Mouse (Mus musculus) adrenal gland (tissue): ENCODE data around the gene Pear1.
"Not testable (repeated sequence)": the region's sequence is repeated elsewhere in the genome, so short reads cannot be mapped to it uniquely, and the experiment has no call there.

Experiments used
- intact Hi-C: fragments of 180-260 bp; cut with DNase I; formaldehyde crosslinking; loops from one replicate; pipeline ENCODE4 v1.15.1; 2025
- long read RNA-seq, 2 experiments: library from polyadenylated mRNA; unstranded; transcript quantifications; one replicate each; pipeline ENCODE4 v2.0.0; 2020; ENCODE audit warnings: borderline replicate concordance in 1 of 2; ENCODE audit not compliant: insufficient replicate concordance in 1 of 2

Pear1 gene
- long read RNA-seq, experiment 1, full-length matches to known transcripts: 1 of 10 reads
- long read RNA-seq, experiment 1, partial matches to known transcripts: 5 of 10 reads
- long read RNA-seq, experiment 1, other reads (novel, unspliced or antisense): 4 of 10 reads
- long read RNA-seq, experiment 2, partial matches to known transcripts: 1 of 2 reads
- long read RNA-seq, experiment 2, other reads (novel, unspliced or antisense): 1 of 2 reads

DNA sequence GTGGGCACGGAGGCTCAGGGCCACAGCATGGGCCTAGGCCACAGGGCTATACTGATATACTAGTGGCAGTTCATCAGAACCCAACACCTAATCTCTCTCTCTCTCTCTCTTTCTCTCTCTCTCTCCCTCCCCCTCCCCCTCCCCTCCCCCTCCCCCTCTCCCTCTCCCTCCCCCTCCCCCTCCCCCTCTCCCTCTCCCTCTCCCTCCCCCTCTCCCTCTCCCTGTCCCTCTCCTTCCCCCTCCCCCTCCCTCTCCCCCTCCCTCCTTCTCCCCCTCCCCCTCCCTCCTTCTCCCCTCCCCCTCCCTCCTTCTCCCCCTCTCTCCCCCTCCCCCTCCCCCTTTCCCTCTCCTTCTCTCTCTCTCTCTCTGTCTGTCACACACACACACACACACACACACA, at the start of gene Pear1:
Gene Pear1, minus strand, starts transcription at position 101 of the 400 bp plus-strand sequence.
- intact Hi-C loops: not testable (repeated sequence)

DNA sequence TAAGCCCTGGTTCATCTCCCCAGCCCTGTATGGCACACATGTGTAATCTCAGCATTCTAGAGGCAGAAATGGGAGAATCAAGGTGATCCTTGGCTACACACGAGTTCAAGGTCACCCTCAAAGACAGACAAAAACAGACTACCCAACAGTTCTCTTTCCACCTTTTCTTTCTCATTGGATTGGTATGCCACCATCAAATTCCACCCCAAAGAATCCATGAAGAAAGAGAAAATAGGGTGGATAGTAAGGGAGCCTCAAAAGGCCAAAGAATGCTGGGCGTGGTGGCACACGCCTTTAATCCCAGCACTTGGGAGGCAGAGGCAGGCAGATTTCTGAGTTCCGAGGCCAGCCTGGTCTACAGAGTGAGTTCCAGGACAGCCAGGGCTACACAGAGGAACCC, 40.0 kb upstream of the Pear1 start:
- intact Hi-C loops: not testable (repeated sequence)

DNA sequence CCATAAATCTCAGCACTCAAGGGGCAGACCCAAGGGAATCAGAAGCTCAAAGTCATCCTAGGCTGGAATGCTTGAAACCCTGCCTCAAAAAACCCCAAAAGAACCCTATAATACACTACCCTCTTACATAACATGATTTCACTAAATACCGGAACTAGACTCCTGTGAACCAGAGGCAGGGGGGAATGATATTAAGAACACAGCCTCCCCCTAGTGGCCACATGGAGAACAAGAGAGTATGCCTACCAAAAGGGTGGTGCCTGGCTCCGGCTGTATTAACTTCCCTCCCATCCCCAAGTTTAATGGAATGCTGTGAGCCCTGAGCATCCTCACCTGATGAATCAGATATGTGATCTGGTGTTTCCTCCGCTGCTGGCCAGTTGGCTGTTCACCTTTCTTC, 35.7 kb upstream of the Pear1 start:
- intact Hi-C loops: no loop called here

DNA sequence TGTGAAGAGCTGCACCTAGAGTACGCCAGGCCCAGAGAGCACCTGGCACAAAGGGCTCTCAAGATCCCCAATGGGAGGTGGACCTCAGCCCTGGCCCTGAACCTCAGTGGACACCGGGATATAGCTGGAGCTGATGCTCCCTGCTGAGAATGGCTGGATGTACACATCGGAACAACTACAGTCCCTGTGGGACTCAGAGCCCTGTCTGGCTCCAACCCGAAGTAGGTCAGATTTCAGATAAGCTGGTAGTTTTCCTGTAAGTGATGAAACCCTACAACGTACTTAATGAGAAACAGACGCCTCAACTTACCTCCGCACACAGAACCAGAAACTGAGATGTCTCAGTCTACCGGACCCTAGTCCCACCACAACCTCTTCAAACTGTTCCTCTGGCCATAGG, 33.6 kb upstream of the Pear1 start:
- intact Hi-C loops: no loop called here

DNA sequence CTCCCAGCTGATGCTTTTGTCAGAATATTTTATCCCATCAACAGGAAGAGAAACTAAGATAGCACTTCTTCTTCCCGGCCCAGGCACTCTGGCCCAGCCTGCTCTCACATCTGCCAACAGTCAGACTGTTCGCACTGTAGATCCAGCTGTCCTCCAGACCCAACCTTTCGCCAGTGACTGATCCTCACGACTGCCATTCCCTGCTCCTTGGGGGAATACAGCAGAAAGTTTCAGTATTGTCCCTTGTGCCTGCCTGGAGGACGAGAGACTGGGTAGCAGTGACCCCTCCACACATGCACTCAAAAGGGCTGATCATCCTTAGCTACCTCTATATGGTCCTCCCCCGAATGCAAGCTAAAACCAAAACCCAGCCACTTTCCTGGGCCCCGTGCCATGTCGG, 31.8 kb upstream of the Pear1 start:
- intact Hi-C loops: no loop called here

DNA sequence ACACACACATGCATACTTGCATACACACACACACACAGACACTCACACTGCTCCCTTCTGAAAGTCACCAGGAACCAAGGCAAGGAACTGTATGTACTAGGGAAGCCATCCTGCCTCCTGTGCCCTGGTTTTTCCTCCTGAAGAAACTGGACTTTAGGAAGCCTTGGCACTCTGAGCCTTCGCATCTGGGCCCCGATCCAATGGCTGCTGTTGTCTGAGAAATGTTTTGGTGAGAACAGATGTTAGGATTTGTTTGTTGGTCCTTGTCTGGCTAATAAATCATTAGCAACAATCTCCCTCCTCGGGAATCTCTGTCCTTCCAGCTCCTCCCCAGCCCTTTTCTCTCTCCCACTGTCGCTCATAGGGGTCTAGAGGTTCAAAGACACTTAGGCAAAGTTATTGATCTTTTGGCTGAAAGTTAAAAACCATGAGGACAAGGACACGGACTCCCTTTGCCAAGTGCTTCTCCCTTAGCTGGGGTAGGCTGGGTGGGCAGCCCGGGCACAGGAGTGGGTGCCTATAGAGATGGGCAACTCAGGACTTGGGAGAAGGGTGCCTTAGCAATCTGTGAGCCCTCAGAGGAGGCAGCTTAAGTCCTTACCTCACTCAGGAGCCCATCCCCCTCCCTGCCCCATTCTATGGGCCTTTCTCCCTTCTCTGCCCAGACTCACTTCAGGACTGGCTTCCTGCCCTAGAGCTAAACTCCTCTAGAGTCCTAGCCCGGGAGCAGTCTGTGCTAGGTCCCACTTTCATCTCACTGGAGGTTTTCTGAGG, 30.9 kb upstream of the Pear1 start:
- intact Hi-C loops: no loop called here

DNA sequence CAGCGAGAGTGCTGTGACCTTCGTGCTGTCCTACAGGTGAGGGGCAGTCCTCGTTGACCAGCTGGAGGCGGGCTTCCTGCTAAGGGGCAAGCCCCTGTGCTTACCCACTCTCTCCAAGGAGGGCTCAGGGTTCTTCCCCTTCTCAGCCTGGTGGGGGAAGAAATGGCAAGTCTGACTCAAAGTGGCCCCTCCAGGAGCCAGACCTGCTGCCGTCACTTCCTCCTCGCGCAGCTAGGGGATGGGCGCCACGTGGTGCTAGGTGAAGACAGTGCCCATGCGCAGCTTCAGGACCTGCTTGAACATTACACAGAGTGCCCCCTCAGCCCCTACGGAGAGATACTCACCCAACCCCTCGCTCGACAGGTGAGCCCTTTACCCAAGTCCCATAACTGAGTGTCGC, 25.0 kb upstream of the Pear1 start:
- intact Hi-C loops: no loop called here

DNA sequence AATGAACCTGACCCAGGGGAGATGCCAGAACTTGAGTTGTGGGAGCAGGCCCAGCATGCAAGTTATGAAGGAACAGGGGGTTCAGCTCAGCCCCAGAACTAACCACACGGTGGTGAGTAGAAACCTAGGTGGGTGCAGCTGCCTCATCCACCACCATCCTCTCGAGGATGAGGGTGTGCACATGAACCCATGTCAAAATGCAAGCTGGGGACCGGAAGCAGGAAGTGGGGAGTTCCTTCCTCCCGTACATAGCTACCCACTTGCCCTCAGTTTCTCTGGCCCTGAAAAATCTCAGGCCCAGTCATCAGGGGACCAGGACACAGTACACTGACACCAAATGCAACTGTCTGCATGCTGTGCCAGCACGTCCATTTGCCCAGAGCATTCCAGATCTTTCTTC, 23.6 kb upstream of the Pear1 start:
- intact Hi-C loops: no loop called here

DNA sequence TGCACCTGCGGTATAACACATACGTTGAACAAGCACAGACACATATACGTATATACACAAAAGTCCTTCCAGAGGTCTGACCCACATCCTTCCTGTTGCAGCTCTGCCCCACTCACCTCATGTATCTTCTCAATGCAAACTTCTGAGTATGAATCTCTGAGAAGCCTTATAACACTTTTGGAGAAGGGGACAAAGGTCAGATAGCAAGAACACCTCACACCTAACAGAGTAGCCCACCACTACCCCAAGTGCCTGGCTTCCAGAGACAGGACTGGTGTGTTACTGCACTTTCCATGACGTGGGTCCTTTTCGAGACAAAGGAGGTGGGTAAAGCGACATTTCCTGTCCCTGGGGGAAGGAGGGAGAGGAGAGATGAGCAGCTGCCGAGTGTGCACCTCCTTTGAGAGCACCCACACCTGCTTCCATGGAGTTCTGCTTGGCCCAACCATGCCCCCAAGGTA, 22.6 kb upstream of the Pear1 start, which contains the start of gene Sh2d2a:
Gene Sh2d2a, plus strand, starts transcription at position 106 of the 461 bp plus-strand sequence.
- intact Hi-C loops: no loop called here

DNA sequence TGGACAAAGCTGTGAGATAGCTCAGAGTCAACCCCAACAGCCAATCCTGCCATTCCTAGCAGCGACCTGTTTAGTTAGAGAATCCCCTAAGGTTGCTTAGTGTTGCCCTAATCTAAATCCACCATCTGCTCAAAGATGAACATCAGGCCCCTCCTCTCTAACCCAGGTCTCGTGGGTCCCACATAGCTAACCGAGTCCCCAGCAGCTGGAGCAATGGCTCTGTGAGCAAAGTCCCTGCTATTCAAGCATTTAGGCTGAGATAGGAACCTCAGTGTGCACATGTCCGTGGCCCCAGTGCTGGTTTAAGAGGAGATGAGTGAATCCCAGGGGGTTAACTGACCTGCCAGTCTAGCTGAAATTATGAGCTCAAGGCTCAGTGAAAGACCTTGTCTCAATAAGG, 22.1 kb upstream of the Pear1 start:
- intact Hi-C loops: no loop called here

DNA sequence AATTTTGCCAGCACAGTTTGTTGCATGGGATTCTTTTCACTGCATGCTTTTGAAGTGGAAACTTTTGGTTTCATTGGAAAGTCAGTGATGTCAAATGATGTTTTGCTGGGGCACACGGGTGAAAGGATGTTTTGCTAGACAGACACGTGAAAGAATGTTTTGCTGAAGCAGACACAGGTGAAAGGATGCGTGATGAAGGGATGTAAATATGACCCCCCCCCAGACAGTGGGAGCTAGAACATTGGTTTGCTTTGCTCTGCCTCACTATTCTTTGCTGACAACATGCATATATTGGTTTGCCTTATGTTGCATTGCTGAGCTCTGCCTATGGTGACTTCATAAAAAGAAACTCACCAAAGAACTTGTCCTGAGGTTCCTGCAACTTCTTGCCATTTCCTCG, 20.9 kb upstream of the Pear1 start:
- intact Hi-C loops: no loop called here

DNA sequence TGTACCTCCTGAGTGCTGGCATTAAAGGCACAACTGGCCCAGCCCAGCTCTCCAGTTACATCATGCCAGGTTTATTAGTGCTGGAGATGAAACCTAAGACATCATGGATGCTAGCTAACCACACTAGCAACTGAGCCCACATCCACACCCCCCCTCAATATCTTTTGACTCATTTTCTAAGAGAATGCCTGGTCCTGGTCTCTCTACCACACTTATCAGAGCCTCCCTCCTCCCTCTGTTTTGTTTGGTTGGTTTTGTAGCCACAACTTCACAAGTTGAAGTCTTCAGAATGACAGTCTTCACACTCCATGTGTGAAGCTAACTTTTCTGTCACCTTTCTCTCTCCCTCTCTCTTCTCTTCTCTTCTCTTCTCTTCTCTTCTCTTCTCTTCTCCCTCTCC, 16.8 kb upstream of the Pear1 start:
- intact Hi-C loops: no loop called here

DNA sequence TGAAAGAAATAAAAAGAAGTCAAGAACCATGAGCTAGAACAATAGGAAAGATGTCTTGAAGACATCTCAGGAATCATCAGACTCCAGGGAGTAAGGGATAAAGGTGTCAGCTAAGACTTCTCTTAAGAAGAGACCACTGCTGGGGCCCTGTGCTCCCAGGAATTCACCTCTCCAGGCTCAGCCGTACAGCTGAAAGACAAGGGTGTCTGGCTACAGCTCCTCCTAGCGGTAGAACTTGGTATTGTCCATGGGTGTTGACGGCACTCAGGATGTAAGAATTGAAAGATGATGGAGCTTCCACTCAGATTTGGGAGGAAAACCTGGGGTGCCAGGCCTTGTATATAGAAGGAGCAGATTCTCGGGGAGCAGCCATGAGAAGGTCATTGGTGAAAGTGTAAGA, 14.5 kb upstream of the Pear1 start:
- intact Hi-C loops: loop anchor here (5.0 kb wide), 1 partner anchor 66 kb away; no protein-coding TSS in a partner anchor

DNA sequence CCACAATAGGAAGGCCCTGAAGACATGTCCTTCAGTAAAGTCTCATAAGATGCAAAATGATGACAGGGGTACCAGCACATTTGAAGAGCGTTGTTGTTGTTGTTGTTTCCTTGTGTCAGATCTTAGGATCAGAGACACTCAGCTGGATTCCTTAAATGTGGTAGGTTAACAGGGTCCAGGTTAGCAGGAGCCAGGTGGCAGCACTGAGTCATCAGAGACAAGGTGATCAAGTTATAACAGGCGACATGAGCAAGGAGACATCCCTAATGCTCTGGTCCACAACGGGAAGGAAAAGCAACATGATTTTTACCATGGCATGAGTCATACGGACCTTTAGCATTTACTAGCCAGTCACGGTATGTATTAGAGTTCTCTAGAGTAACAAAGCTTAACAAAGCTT, 9.4 kb upstream of the Pear1 start:
- intact Hi-C loops: no loop called here

DNA sequence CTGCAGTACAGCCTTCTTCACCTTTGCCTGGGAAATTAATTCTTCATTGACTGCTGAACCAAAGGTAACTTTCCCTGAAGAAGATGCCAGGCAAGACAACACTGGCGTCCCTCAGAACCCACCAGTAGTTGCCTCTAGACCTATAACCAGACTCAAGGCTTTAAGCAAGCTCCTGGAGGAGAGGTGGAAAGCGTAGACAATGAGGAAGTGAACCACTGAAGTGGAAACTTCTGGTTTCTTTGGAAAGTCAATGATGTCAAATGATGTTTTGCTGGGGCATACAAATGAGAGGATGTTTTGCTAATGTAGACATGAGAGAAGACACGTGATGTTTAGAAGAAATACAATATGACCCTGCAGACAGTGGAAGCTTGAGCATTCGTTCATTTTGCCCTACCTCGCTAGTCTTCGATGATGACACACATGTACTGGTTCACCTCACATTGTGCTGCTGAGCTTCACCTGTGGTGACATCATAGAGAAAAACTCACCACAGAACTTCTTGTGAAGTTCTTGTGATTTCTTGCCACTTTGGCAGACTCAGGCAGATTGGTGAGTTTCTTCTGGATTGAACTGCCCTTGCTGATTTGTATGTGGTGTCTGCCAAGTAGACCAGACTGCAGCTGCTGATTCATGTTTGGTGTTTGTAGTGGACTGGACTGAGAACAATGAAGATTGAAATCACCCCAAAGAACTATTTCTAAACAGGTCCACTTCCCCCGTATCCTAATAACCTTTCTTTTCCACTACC, 8.2 kb upstream of the Pear1 start:
- intact Hi-C loops: no loop called here

DNA sequence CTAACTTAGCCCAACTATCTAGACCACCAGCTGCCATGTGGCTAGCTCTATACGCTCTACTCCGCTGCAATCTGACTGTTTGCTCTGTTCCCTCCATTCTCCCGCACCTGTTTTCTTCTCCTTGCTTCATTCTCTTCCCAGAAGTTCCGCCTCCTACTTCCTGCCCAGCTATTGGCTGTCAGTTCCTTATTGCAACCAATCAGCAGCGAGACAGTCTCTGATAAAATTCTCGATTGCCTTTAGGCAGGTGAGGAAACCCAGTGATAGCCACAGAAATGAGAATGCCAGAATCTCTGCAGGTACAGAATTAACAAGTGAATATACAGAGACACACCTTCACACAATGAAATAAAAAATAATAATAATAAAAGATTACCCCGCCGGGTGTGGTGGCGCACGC, 4.9 kb upstream of the Pear1 start:
- intact Hi-C loops: no loop called here

DNA sequence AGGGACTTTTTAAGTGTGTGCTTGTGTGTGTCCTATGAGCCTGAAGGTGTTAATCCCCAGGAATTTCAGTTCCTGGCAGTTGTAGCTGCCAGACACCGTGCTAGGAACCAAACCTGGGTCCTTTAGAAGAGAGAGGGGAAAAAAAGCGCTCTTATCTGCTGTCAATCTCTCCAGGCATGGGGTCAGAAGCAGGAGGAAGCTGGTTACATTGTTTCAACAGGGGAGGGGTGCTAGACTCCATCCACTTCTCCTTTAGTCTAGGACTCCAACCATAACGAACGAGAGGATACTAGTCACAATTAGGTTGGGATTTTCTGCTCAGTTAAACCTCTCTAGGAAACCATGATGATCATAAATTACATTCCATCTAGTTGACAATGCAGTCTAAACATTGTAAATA, 4.3 kb upstream of the Pear1 start:
- intact Hi-C loops: no loop called here

DNA sequence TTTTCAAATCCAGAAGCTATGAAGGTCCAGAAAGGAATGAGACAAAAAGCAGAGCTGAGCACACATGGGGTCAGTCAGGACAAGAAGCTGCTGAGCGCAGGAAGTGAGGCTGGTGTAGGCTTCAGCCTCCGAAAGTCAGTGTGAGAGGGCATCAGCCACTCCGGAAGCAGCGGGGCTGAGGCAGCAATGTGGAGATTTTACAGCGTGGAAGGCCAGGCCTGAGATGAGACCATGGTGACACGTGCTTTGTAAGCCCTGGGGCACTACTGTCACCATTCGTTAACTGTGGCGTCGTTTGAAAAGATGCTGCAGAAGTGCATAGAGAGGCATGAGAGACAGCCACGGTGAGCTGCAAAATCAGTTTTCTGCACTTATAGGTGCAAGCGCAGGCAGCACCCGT, 5.9 kb downstream of the Pear1 start:
- intact Hi-C loops: no loop called here

DNA sequence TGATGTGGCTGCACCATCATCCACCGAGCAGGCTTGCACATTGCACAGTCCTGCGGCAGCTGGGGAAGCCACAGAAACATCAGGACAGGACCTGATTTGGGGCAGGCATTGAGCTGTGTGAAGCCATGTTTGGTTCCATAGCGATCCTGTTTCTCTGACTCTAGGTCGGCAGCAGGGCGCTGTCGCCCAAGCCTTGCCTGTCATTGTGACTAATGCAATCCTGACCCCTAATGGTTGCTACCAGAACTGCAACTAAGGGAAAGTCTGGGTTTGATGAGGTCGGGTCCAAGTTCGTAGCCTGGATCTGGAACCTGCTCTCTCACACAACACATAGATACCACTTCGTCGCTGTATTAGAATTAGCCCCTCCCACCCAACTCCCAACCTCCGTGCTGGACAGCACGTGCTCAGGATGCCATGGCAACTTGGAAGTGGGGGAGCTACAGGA, 7.4 kb downstream of the Pear1 start:
- intact Hi-C loops: loop anchor here (2.0 kb wide), 2 partner anchors 22 to 46 kb away; partner anchors contain the start of gene Ntrk1

DNA sequence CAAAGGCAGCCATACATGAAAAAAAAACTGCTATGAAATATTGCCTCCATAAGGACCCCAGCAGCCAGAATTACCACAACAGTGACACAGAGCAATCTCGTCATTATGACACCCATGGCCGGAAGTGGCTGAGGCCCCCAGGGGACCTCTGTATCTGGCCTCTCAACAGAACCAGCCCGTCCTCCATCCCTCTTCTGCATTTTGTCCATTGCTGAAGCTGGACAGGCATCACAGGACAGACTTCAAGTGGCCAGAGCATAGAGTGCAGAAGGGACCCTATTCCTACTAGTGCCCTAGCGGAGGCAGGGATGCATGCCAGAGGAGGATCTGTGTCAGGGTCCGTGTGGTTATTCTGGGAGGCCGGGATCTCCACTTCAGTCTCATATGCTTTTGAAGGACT, 7.9 kb downstream of the Pear1 start:
- intact Hi-C loops: loop anchor here (2.0 kb wide), 2 partner anchors 21 to 45 kb away; partner anchors contain the start of gene Ntrk1

DNA sequence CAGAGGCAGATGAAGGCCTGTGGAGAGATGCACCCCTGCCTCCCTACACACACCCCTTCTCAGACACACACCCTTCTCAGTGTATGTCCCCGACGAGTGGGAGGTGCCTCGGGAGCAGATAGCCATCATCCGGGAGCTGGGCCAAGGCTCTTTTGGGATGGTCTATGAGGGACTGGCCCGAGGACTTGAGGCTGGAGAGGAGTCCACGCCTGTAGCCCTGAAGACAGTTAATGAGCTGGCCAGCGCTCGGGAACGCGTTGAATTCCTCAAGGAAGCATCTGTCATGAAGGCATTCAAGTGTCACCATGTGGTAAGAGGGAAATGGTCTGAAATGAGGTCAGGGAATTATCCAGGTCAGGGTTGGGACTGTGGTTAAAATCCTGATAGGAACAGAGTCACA, 11.2 kb downstream of the Pear1 start:
- intact Hi-C loops: no loop called here

DNA sequence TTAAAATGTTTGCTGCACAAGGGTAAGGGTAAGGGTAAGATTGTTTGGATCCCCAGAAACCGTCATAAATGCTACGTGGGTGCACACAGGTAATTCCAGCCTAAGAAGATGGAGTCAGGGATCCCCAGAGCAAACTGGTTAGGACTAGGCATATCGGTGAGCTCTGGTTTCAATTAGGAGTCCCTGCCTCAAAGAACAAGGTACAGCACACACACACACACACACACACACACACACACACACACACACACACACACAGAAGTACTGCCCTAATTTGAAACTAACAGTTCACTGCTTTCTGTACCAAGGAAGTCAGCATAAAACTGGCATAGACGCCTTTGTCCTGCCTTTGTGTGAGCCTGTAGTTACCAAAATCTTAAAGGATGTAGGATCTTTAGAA, 11.7 kb downstream of the Pear1 start:
- intact Hi-C loops: no loop called here
